Mouse (Mus musculus): Measurements from ENCODE around the gene Ino80.

DNA sequence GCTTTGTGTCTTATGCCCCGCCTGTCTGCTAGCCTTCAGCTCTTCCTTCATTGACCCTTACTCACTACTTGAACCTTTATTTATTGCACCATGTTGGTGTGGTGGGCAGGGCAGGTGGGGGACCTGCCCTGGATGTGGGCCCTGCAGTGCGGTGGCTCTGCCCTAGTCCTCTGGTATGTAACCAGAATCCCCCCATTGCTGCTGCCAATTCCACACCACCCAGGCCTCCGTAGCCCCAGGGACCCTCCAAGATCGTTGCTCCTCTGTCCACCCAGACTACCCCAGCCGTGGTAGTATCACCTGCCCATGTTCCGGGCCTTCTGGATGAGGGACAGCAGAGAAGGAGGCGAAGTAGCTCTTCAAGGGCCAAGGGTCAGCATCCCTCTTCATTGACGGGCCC, 123.8 kb downstream of the Ino80 start:
- TF ChIP-seq POLR2A (IDR thresholded peaks at IDR 0.05; ENCODE audit: borderline replicate concordance, control insufficient read depth, low read depth, low read length) (no peak), CTCF (IDR thresholded peaks at IDR 0.05; ENCODE audit: control insufficient read depth, insufficient read depth, low read length) (no peak)
